Mouse (Mus musculus): Measurements from ENCODE around the gene Amigo2. TPM values are rescaled to one million over a fixed set of nuclear protein-coding genes. Genes with fewer than 3 reads are reported as not detected.

Amigo2 gene
- polyA plus RNA-seq (2016; fragmentation: Nextera tagmentation; extraction: Ambion mirVana): 5.9 and 7.9 TPM in 2 replicates

- no peaks in the 10 kb centered on the region for H3K36me3 ChIP-seq
- ATAC-seq (ENCODE audit: low FRiP score, low read depth): peak; percentile 94
- H3K9me3 ChIP-seq: peaks cover 3% of the 10 kb centered on the region; the same call in 1 of the 2 replicates
- H3K4me1 ChIP-seq: peaks cover 16% of the 10 kb centered on the region; the same call in 1 of the 2 replicates
- H3K4me3 ChIP-seq: peak within 1 kb of the TSS; percentile 81
- H3K9ac ChIP-seq (replicated peaks): peak within 1 kb of the TSS; percentile 84
- H3K4me2 ChIP-seq (replicated peaks): peak within 1 kb of the TSS; percentile 80
- H3K27me3 ChIP-seq: peaks cover 19% of the 10 kb centered on the region
- peak within 1 kb of the TSS; percentile 75 for H3K27ac ChIP-seq (replicated peaks)
- WGBS: under 1% methylated on average over 80 of the region's 125 CpGs
Observed at GRCm38 (mm10) chr15:97246911-97247790, at the start of gene Amigo2, which contains the start of gene Pced1b. Amigo2 (minus strand) TSS chr15:97247287. Pced1b (plus strand) TSS chr15:97247107.

GRCm38 (mm10) chr15:97291291-97292050 lies 44.4 kb upstream of the Amigo2 start:
- Histone ChIP-seq H3K27me3 (no peaks in the 10 kb centered on the region), H3K4me2 (replicated peaks) (no peak overlapping the region), H3K4me1 (no peaks in the 10 kb centered on the region), H3K4me3 (no peak overlapping the region), H3K27ac (replicated peaks) (no peak overlapping the region), H3K9ac (replicated peaks) (no peak overlapping the region), H3K9me3 (no peaks in the 10 kb centered on the region), H3K36me3 (no peaks in the 10 kb centered on the region)
- WGBS: 86% methylated on average over 21 of the region's 21 CpGs
- no peak for ATAC-seq (ENCODE audit: low FRiP score, low read depth)

DNA sequence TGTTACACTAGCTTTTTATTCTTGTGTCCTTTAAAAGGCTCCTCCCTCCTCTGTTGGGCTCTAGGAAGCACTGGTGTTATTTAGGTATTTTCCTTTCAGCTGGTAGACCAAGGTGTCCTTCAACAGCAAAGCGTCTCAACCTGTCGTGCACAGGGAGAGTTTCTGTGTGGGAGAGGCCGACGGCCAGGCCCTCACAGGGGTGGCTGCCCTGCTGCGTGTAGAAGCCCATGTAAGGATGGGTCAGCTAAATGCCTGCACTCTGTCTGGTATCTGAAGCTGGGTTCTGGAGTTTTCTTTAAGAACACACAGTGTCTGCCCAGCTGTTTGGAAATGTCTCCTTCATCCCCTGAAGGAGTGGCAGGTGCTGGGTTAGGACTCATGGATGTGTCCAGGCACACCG lies 43.3 kb upstream of the Amigo2 start:
- 95% methylated on average over 6 of the region's 6 CpGs for WGBS
- no peaks in the 10 kb centered on the region for H3K4me1 ChIP-seq
- H3K4me2 ChIP-seq (replicated peaks): no peak overlapping the region
- H3K9me3 ChIP-seq: no peaks in the 10 kb centered on the region
- H3K9ac ChIP-seq (replicated peaks): no peak overlapping the region
- no peak for ATAC-seq (ENCODE audit: low FRiP score, low read depth)
- no peaks in the 10 kb centered on the region for H3K27me3 ChIP-seq
- H3K4me3 ChIP-seq: no peak overlapping the region
- H3K36me3 ChIP-seq: no peaks in the 10 kb centered on the region
- no peak overlapping the region for H3K27ac ChIP-seq (replicated peaks)

- Histone ChIP-seq H3K4me1 (no peaks in the 10 kb centered on the region), H3K9me3 (no peaks in the 10 kb centered on the region), H3K36me3 (no peaks in the 10 kb centered on the region), H3K4me3 (no peak overlapping the region), H3K27me3 (no peaks in the 10 kb centered on the region), H3K27ac (replicated peaks) (no peak overlapping the region), H3K4me2 (replicated peaks) (no peak overlapping the region), H3K9ac (replicated peaks) (no peak overlapping the region)
- ATAC-seq (ENCODE audit: low FRiP score, low read depth): no peak
- 94% methylated on average over 4 of the region's 4 CpGs for WGBS
Observed at GRCm38 (mm10) chr15:97289176-97289575, 42.1 kb upstream of the Amigo2 start.

GRCm38 (mm10) chr15:97288690-97289089 lies 41.6 kb upstream of the Amigo2 start:
- no peaks in the 10 kb centered on the region for H3K36me3 ChIP-seq
- no peak for ATAC-seq (ENCODE audit: low FRiP score, low read depth)

DNA sequence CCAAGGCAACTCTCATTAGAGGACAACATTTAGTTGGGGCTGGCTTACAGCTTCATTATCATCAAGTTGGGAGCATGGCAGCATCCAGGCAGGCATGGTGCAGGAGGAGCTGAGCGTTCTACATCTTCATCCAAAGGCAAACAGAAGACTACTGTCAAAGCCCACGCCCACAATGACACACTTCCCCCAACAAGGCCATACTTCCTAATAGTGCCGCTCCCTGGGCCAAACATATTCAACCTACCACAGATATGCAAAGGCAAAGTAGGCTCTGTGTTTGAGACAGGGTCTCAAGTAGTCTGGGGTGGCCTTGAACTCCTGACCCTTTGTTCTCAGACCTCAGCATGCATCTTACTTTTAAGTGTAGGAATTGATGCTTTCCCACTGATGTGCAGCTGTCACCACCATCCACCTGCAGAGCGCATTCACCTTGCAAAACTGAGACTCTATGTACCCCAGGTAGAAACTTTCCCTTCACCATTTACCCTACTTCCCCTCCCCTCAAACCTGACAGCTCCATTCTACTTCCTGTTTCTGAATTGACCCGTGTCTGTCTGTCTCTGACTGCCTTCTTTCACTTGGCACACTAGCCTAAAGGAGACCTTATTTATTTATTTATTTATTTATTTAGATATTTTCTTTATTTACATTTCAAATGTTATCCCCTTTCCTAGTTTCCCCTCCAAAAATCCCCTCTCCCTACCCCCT lies 40.5 kb upstream of the Amigo2 start:
- H3K36me3 ChIP-seq: no peaks in the 10 kb centered on the region
- H3K4me3 ChIP-seq: no peak overlapping the region
- ATAC-seq (ENCODE audit: low FRiP score, low read depth): no peak
- no peaks in the 10 kb centered on the region for H3K9me3 ChIP-seq
- 92% methylated on average over 5 of the region's 5 CpGs for WGBS
- no peak overlapping the region for H3K27ac ChIP-seq (replicated peaks)
- H3K4me1 ChIP-seq: no peaks in the 10 kb centered on the region
- no peak overlapping the region for H3K9ac ChIP-seq (replicated peaks)
- H3K4me2 ChIP-seq (replicated peaks): no peak overlapping the region
- no peaks in the 10 kb centered on the region for H3K27me3 ChIP-seq

More at GRCm38 (mm10) chr15:97288690-97289089, 41.6 kb upstream of the Amigo2 start:
- no peak overlapping the region for H3K4me3 ChIP-seq
- H3K27me3 ChIP-seq: no peaks in the 10 kb centered on the region
- WGBS: 80% methylated on average over 13 of the region's 13 CpGs
- no peaks in the 10 kb centered on the region for H3K9me3 ChIP-seq
- H3K4me2 ChIP-seq (replicated peaks): no peak overlapping the region
- H3K27ac ChIP-seq (replicated peaks): no peak overlapping the region
- H3K9ac ChIP-seq (replicated peaks): no peak overlapping the region
- no peaks in the 10 kb centered on the region for H3K4me1 ChIP-seq

- no peak for ATAC-seq (ENCODE audit: low FRiP score, low read depth)
- H3K4me3 ChIP-seq: no peak overlapping the region
- H3K27ac ChIP-seq (replicated peaks): no peak overlapping the region
- no peaks in the 10 kb centered on the region for H3K36me3 ChIP-seq
- H3K4me2 ChIP-seq (replicated peaks): no peak overlapping the region
- no peaks in the 10 kb centered on the region for H3K4me1 ChIP-seq
- H3K9me3 ChIP-seq: no peaks in the 10 kb centered on the region
- no peaks in the 10 kb centered on the region for H3K27me3 ChIP-seq
- H3K9ac ChIP-seq (replicated peaks): no peak overlapping the region
- 78% methylated on average over 10 of the region's 10 CpGs for WGBS
Observed at GRCm38 (mm10) chr15:97286731-97287130, 39.6 kb upstream of the Amigo2 start.

DNA sequence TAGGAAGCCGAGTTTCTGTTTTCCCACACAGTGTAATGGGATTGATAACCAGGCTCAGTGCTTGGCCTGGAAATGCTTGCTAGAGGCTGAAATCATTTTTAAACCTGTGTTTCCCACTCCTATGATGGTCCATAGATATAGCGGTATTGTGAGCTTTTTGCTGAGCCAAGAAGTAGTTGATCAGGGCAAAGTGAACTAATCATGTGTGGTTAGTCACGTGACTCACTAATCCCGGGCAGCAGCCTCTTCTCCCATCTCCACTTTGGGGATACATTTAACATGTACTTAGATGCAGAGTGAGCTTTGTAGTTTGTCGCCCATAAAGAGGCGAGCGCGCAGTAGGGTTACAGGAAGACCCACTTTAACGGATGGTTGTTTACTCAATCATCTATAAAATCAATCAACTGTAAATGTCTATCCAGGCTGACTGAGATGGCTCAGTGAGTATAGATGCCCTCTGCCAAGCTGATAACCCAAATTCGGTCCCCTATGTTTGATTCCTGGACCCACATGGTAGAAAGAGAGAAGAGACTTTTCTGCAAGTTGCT lies 38.7 kb upstream of the Amigo2 start:
- no peaks in the 10 kb centered on the region for H3K36me3 ChIP-seq
- no peaks in the 10 kb centered on the region for H3K9me3 ChIP-seq
- no peak overlapping the region for H3K4me2 ChIP-seq (replicated peaks)
- ATAC-seq (ENCODE audit: low FRiP score, low read depth): no peak
- H3K4me3 ChIP-seq: no peak overlapping the region
- 90% methylated on average over 10 of the region's 10 CpGs for WGBS
- no peak overlapping the region for H3K9ac ChIP-seq (replicated peaks)
- H3K27me3 ChIP-seq: no peaks in the 10 kb centered on the region
- no peak overlapping the region for H3K27ac ChIP-seq (replicated peaks)
- no peaks in the 10 kb centered on the region for H3K4me1 ChIP-seq

DNA sequence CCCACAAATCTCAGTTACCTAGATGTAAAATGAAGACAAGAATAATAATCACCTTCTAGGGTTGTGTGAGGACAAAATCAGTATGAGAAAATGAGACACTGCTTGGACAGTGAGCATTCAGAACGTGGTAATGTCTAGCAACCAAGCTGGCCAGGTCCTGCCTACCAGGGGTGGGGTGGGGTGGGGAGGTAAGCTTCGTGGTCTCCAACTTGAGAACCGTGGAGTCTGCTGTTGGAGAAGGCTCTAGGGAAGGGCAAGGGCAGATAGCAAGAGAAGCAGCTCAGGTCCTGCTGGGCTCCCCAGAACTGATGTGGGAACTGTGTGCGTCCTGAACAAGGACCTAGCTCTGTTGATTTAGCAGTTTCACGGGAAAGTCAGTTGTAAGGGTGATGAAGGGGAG lies 37.1 kb upstream of the Amigo2 start:
- WGBS: 88% methylated on average over 5 of the region's 5 CpGs
- no peaks in the 10 kb centered on the region for H3K27me3 ChIP-seq

DNA sequence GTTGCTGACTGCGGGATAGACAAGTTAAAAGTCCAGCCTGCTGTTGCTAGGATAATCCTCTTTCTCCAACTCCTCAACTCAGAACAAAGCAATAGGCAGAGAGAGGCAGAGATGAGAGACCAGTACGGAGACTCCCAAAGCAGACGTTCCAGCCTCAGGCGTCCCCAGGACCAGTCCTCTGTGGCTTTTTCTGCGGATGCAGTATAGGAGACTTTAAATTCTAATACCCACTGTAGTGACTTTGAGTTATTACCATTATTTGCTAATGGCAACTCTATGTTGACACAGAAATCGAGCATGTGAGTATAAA lies 35.4 kb upstream of the Amigo2 start:
- H3K36me3 ChIP-seq: no peaks in the 10 kb centered on the region
- peak overlapping the region; percentile 52; the same call in 1 of the 2 replicates for H3K27ac ChIP-seq (replicated peaks)
- no peak overlapping the region for H3K9ac ChIP-seq (replicated peaks)
- H3K27me3 ChIP-seq: no peaks in the 10 kb centered on the region
- no peak overlapping the region for H3K4me3 ChIP-seq
- WGBS: 42% methylated on average over 6 of the region's 6 CpGs
- H3K9me3 ChIP-seq: no peaks in the 10 kb centered on the region
- no peaks in the 10 kb centered on the region for H3K4me1 ChIP-seq
- peak overlapping the region; percentile 21; the same call in 1 of the 2 replicates for H3K4me2 ChIP-seq (replicated peaks)
- no peak for ATAC-seq (ENCODE audit: low FRiP score, low read depth)

More for the DNA sequence above, 37.1 kb upstream of the Amigo2 start:
- Histone ChIP-seq H3K4me2 (replicated peaks) (no peak overlapping the region), H3K4me1 (no peaks in the 10 kb centered on the region), H3K27ac (replicated peaks) (no peak overlapping the region), H3K4me3 (no peak overlapping the region), H3K9me3 (no peaks in the 10 kb centered on the region), H3K9ac (replicated peaks) (no peak overlapping the region), H3K36me3 (no peaks in the 10 kb centered on the region)
- no peak for ATAC-seq (ENCODE audit: low FRiP score, low read depth)

GRCm38 (mm10) chr15:97281712-97282571 lies 34.9 kb upstream of the Amigo2 start:
- 46% methylated on average over 10 of the region's 10 CpGs for WGBS
- 0 out of 2 replicates have a peak, but pooled peaks have one; percentile 19 for ATAC-seq (ENCODE audit: low FRiP score, low read depth)

More at GRCm38 (mm10) chr15:97281712-97282571, 34.9 kb upstream of the Amigo2 start:
- Histone ChIP-seq H3K4me1 (peaks cover 4% of the 10 kb centered on the region; the same call in 1 of the 2 replicates), H3K36me3 (no peaks in the 10 kb centered on the region), H3K4me3 (no peak overlapping the region), H3K27me3 (no peaks in the 10 kb centered on the region), H3K4me2 (replicated peaks) (peak overlapping the region; percentile 21; the same call in 1 of the 2 replicates), H3K9me3 (no peaks in the 10 kb centered on the region), H3K27ac (replicated peaks) (peak overlapping the region; percentile 52; the same call in 1 of the 2 replicates), H3K9ac (replicated peaks) (no peak overlapping the region)

All from midbrain, embryonic 12.5 days (tissue).